Mouse (Mus musculus): Measurements from ENCODE around the gene Rock2. TPM values are rescaled to one million over a fixed set of nuclear protein-coding genes. Genes with fewer than 3 reads are reported as not detected.

Gene Rock2
- polyA plus RNA-seq, 1 experiment from 2014 or later = 12.6 TPM

DNA sequence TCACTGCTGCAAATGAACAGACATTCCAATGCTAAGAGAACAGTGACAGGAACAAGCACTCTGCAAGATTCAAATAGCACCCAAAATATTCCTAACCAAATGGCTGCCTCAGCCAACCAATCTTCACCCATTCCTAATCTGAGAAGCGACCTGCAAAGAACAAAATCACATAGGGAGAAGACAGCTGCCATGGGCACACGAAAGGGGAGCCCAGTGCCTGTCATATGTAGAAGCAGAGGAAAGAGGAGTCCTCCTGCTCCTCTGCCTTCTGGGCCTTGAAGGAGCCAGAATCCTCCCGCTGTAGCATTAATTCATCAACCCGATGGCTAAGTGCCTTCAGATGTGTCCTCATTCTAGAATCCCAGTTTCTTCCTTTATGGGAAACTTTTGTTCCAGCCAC lies 10.2 kb upstream of the Rock2 start:
- Histone ChIP-seq H3K4me3 (ENCODE audit: low read depth, low read length) (no peak overlapping the region), H3K9me3 (ENCODE audit: control insufficient read depth, low read length) (no peaks in the 10 kb centered on the region), H3K36me3 (ENCODE audit: control insufficient read depth, insufficient read depth, low read length) (no peaks in the 10 kb centered on the region), H3K27me3 (ENCODE audit: control insufficient read depth, insufficient read depth, low read length) (no peaks in the 10 kb centered on the region), H3K4me2 (ENCODE audit: low read depth, severe bottlenecking) (no peak overlapping the region), H3K27ac (replicated peaks; ENCODE audit: low read depth, low read length) (no peak overlapping the region), H3K9ac (ENCODE audit: low read length) (no peak overlapping the region), H3K4me1 (ENCODE audit: control insufficient read depth, insufficient read depth, low read length) (no peaks in the 10 kb centered on the region)
- 89% methylated on average over 4 of the region's 4 CpGs for WGBS
- no peak for ATAC-seq (ENCODE audit: insufficient number of reproducible peaks, low FRiP score, low TSS enrichment, low read depth)
- DNase-seq (ENCODE audit: low spot score) = no peak

DNA sequence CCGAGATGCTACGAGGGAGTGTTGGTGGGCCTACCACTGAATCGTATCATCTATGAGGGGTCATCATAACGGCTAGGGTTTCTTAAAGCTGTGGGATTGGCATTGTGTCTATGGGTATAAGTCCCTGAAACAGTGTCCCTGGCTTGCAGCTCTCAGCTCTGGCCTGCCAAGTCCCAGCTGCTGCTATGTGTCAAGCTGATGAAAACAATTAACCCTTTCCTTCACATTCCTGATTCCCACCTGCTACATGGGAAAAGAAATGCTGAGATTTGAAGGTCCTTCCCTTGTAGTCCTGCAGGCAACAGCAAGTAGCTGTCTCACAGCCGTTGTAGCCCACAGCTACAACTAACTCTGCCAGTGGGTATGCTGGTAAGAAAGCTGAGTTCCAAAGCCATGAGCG lies 8.3 kb upstream of the Rock2 start:
- H3K9ac ChIP-seq (ENCODE audit: low read length) = no peak overlapping the region
- H3K9me3 ChIP-seq (ENCODE audit: control insufficient read depth, low read length) = no peaks in the 10 kb centered on the region
- whole genome bisulfite sequencing = 90% methylated on average over 6 of the region's 6 CpGs
- H3K27ac ChIP-seq (replicated peaks; ENCODE audit: low read depth, low read length) = no peak overlapping the region
- ATAC-seq (ENCODE audit: insufficient number of reproducible peaks, low FRiP score, low TSS enrichment, low read depth) (no peak), DNase-seq (ENCODE audit: low spot score) (no peak)
- H3K4me1 ChIP-seq (ENCODE audit: control insufficient read depth, insufficient read depth, low read length) = no peaks in the 10 kb centered on the region
- H3K4me3 ChIP-seq (ENCODE audit: low read depth, low read length) = no peak overlapping the region
- H3K27me3 ChIP-seq (ENCODE audit: control insufficient read depth, insufficient read depth, low read length) = no peaks in the 10 kb centered on the region
- H3K4me2 ChIP-seq (ENCODE audit: low read depth, severe bottlenecking) = no peak overlapping the region
- H3K36me3 ChIP-seq (ENCODE audit: control insufficient read depth, insufficient read depth, low read length) = no peaks in the 10 kb centered on the region

DNA sequence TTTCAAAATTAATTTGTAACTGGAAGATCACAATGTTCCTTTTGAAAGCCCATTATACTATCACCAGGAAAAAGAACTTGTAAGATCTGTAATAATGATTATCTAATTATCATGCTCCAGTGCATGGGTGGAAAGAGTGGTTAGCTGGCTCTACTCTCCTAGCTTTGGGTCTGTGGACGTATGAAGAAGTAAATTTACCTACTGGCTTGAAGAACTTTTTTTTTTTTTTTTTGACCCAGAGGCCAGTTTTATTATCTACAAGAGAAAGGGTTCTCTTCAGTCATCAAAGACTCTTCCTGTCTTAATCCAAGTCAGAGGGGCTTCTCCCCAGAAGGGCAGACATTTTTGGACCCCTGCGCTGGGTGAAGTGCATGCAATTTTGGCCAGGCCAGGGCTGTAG lies 1.7 kb upstream of the Rock2 start:
- DNase-seq (ENCODE audit: low spot score) (no peak), ATAC-seq (ENCODE audit: insufficient number of reproducible peaks, low FRiP score, low TSS enrichment, low read depth) (no peak)
- Histone ChIP-seq H3K9ac (ENCODE audit: low read length) (no peak overlapping the region), H3K36me3 (ENCODE audit: control insufficient read depth, insufficient read depth, low read length) (no peaks in the 10 kb centered on the region), H3K4me2 (ENCODE audit: low read depth, severe bottlenecking) (no peak overlapping the region), H3K4me1 (ENCODE audit: control insufficient read depth, insufficient read depth, low read length) (peaks cover 15% of the 10 kb centered on the region), H3K4me3 (ENCODE audit: low read depth, low read length) (no peak overlapping the region), H3K27me3 (ENCODE audit: control insufficient read depth, insufficient read depth, low read length) (no peaks in the 10 kb centered on the region), H3K9me3 (ENCODE audit: control insufficient read depth, low read length) (no peaks in the 10 kb centered on the region), H3K27ac (replicated peaks; ENCODE audit: low read depth, low read length) (no peak overlapping the region)
- WGBS = 84% methylated on average over 2 of the region's 2 CpGs

DNA sequence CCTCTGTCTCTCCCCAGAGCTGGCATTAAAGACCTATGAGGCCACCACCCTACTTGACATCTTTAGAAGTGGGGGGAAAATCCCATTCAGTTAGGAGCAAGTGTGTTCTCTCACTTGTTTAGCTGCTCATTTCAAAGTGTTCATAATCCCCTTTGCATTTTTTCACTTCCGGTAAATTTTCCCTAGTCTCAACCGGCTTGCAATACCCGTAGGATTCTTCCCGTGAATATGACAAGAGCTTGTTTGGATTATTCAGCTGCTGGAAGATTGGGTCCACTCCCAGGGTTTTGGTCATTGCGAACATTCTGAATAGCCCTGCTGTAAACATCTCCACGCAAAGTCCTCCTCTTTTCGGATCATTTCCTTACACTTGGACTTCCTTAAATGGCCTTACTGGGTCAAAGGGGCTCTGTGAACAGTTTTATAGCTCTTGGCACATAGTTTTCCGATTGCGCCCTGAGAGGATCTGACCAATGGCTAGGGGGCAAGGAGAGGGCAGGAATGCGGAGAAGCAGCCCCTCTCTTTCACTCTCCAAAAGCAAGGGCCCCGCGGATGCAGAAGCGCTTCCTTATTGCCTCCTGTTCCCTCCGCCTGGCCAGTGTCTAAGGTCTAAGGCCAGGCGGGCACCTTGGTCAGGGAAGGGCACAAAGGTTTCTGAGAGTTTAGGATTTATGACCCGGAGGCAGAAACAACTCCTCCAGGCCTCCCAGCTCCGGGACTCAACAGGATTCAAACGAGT lies 869 bp upstream of the Rock2 start:
- Histone ChIP-seq H3K27me3 (ENCODE audit: control insufficient read depth, insufficient read depth, low read length) (no peaks in the 10 kb centered on the region), H3K9me3 (ENCODE audit: control insufficient read depth, low read length) (no peaks in the 10 kb centered on the region), H3K9ac (ENCODE audit: low read length) (peak overlapping the region; percentile 91), H3K27ac (replicated peaks; ENCODE audit: low read depth, low read length) (peak overlapping the region; percentile 96), H3K4me3 (ENCODE audit: low read depth, low read length) (peak overlapping the region; percentile 89), H3K4me1 (ENCODE audit: control insufficient read depth, insufficient read depth, low read length) (peaks cover 15% of the 10 kb centered on the region), H3K4me2 (ENCODE audit: low read depth, severe bottlenecking) (peak overlapping the region; percentile 79), H3K36me3 (ENCODE audit: control insufficient read depth, insufficient read depth, low read length) (no peaks in the 10 kb centered on the region)
- ATAC-seq (ENCODE audit: insufficient number of reproducible peaks, low FRiP score, low TSS enrichment, low read depth) = no peak
- DNase-seq (ENCODE audit: low spot score) = no peak
- 2% methylated on average over 18 of the region's 18 CpGs for WGBS

GRCm38 (mm10) chr12:16895221-16895928 lies 680 bp downstream of the Rock2 start:
- no peaks in the 10 kb centered on the region for H3K27me3 ChIP-seq (ENCODE audit: control insufficient read depth, insufficient read depth, low read length)
- H3K4me3 ChIP-seq (ENCODE audit: low read depth, low read length) = peak overlapping the region; percentile 89
- WGBS = under 1% methylated on average over 33 of the region's 41 CpGs
- peak overlapping the region; percentile 79 for H3K4me2 ChIP-seq (ENCODE audit: low read depth, severe bottlenecking)
- H3K27ac ChIP-seq (replicated peaks; ENCODE audit: low read depth, low read length) = peak overlapping the region; percentile 96
- ATAC-seq (ENCODE audit: insufficient number of reproducible peaks, low FRiP score, low TSS enrichment, low read depth) = peak; percentile 48; the same call in 1 of the 2 replicates
- H3K9ac ChIP-seq (ENCODE audit: low read length) = peak overlapping the region; percentile 91
- DNase-seq (ENCODE audit: low spot score) = peak; percentile 68
- no peaks in the 10 kb centered on the region for H3K36me3 ChIP-seq (ENCODE audit: control insufficient read depth, insufficient read depth, low read length)
- no peaks in the 10 kb centered on the region for H3K9me3 ChIP-seq (ENCODE audit: control insufficient read depth, low read length)
- peaks cover 15% of the 10 kb centered on the region for H3K4me1 ChIP-seq (ENCODE audit: control insufficient read depth, insufficient read depth, low read length)

GRCm38 (mm10) chr12:16896073-16896789 lies 1.5 kb downstream of the Rock2 start:
- Histone ChIP-seq H3K4me1 (ENCODE audit: control insufficient read depth, insufficient read depth, low read length) (peaks cover 15% of the 10 kb centered on the region), H3K27me3 (ENCODE audit: control insufficient read depth, insufficient read depth, low read length) (no peaks in the 10 kb centered on the region), H3K4me3 (ENCODE audit: low read depth, low read length) (peak overlapping the region; percentile 89), H3K27ac (replicated peaks; ENCODE audit: low read depth, low read length) (no peak overlapping the region), H3K4me2 (ENCODE audit: low read depth, severe bottlenecking) (peak overlapping the region; percentile 79), H3K9ac (ENCODE audit: low read length) (peak overlapping the region; percentile 91; the same call in 1 of the 2 replicates), H3K9me3 (ENCODE audit: control insufficient read depth, low read length) (no peaks in the 10 kb centered on the region), H3K36me3 (ENCODE audit: control insufficient read depth, insufficient read depth, low read length) (no peaks in the 10 kb centered on the region)
- WGBS = 29% methylated on average over 8 of the region's 8 CpGs
- ATAC-seq (ENCODE audit: insufficient number of reproducible peaks, low FRiP score, low TSS enrichment, low read depth) = no peak
- DNase-seq (ENCODE audit: low spot score) = no peak

GRCm38 (mm10) chr12:16897225-16897624 lies 2.5 kb downstream of the Rock2 start:
- WGBS = 78% methylated on average over 2 of the region's 2 CpGs
- Histone ChIP-seq H3K4me1 (ENCODE audit: control insufficient read depth, insufficient read depth, low read length) (peaks cover 15% of the 10 kb centered on the region), H3K27ac (replicated peaks; ENCODE audit: low read depth, low read length) (no peak overlapping the region), H3K36me3 (ENCODE audit: control insufficient read depth, insufficient read depth, low read length) (no peaks in the 10 kb centered on the region), H3K4me3 (ENCODE audit: low read depth, low read length) (no peak overlapping the region), H3K9me3 (ENCODE audit: control insufficient read depth, low read length) (no peaks in the 10 kb centered on the region), H3K9ac (ENCODE audit: low read length) (no peak overlapping the region), H3K27me3 (ENCODE audit: control insufficient read depth, insufficient read depth, low read length) (no peaks in the 10 kb centered on the region), H3K4me2 (ENCODE audit: low read depth, severe bottlenecking) (no peak overlapping the region)
- DNase-seq (ENCODE audit: low spot score) (no peak), ATAC-seq (ENCODE audit: insufficient number of reproducible peaks, low FRiP score, low TSS enrichment, low read depth) (no peak)

- H3K4me3 ChIP-seq (ENCODE audit: low read depth, low read length) = no peak overlapping the region
- no peaks in the 10 kb centered on the region for H3K36me3 ChIP-seq (ENCODE audit: control insufficient read depth, insufficient read depth, low read length)
- H3K4me2 ChIP-seq (ENCODE audit: low read depth, severe bottlenecking) = no peak overlapping the region
- 45% methylated on average over 2 of the region's 2 CpGs for WGBS
- H3K27me3 ChIP-seq (ENCODE audit: control insufficient read depth, insufficient read depth, low read length) = no peaks in the 10 kb centered on the region
- H3K27ac ChIP-seq (replicated peaks; ENCODE audit: low read depth, low read length) = no peak overlapping the region
- H3K9me3 ChIP-seq (ENCODE audit: control insufficient read depth, low read length) = no peaks in the 10 kb centered on the region
- no peak overlapping the region for H3K9ac ChIP-seq (ENCODE audit: low read length)
- DNase-seq (ENCODE audit: low spot score) = no peak
- H3K4me1 ChIP-seq (ENCODE audit: control insufficient read depth, insufficient read depth, low read length) = peaks cover 15% of the 10 kb centered on the region
- no peak for ATAC-seq (ENCODE audit: insufficient number of reproducible peaks, low FRiP score, low TSS enrichment, low read depth)
Measured at GRCm38 (mm10) chr12:16898221-16898620, 3.5 kb downstream of the Rock2 start.

Data from limb, embryonic 11.5 days (tissue).